Mouse (Mus musculus) liver, embryonic 14.5 days (tissue): ENCODE measurements at regions not wholly inside any gene's neighbourhood (a gene's known extent, or its start where the extent isn't known, plus 50 kb on each side); places are given as distances from the start of the nearest gene placed in this dataset.
A peak's percentile ranks its signal among the peaks of the same experiment; 100 is the strongest.

ENCODE experiments used
- ATAC-seq: fragments of 200-750 bp; cut with Nextera tagmentation; 2 replicates; pipeline ENCODE4 v1.8.0; 2017; ENCODE audit warnings: moderate number of reproducible peaks, mild to moderate bottlenecking, moderate library complexity; ENCODE audit not compliant: insufficient read depth
- DNase-seq, 3 experiments: peaks; one replicate each; pipeline ENCODE4 v3.0.0-alpha.2; 2012 to 2013; ENCODE audit warnings: low read depth in 3 of 3, low spot score in 3 of 3
- H3K27ac ChIP-seq: fragments of 300-500 bp; sonication (generic); 2 replicates; pipeline ENCODE4 v1.5.1; 2014; ENCODE audit warnings: moderate library complexity, mild to moderate bottlenecking, control low read depth, inconsistent platforms
- H3K27me3 ChIP-seq: fragments of 300-500 bp; sonication (generic); 2 replicates; pipeline ENCODE4 v1.6.1; 2014; ENCODE audit warnings: mild to moderate bottlenecking, low read length, moderate library complexity; ENCODE audit not compliant: control insufficient read depth, insufficient read depth
- H3K36me3 ChIP-seq: fragments of 300-500 bp; sonication (generic); replicated peaks from 2 replicates; pipeline ENCODE4 v1.6.1; 2014; ENCODE audit warnings: low read depth; ENCODE audit not compliant: control insufficient read depth, insufficient read depth
- H3K4me1 ChIP-seq, 2 experiments: fragments of 200-500 bp in 1 of 2; fragments of 300-500 bp in 1 of 2; sonication (generic) in 1 of 2; replicated peaks; 2 replicates each; pipeline ENCODE4 v1.6.1; 2012 to 2014; ENCODE audit warnings: antibody characterized with exemption in 1 of 2, inconsistent platforms in 1 of 2, low read length in 1 of 2; ENCODE audit not compliant: control insufficient read depth in 2 of 2, insufficient read depth in 2 of 2
- H3K4me2 ChIP-seq: fragments of 300-500 bp; sonication (generic); 2 replicates; pipeline ENCODE4 v1.6.1; 2014; ENCODE audit warnings: low read depth, mild to moderate bottlenecking, control low read depth, moderate library complexity
- H3K4me3 ChIP-seq, 2 experiments: fragments of 200-500 bp in 1 of 2; fragments of 300-500 bp in 1 of 2; sonication (generic) in 1 of 2; 2 replicates each; pipeline ENCODE4 v1.5.1; 2012 to 2014; ENCODE audit warnings: low read depth in 2 of 2, low read length in 2 of 2, mild to moderate bottlenecking in 2 of 2, control low read depth in 1 of 2, inconsistent platforms in 1 of 2, moderate library complexity in 1 of 2; ENCODE audit not compliant: insufficient read depth in 1 of 2
- H3K9ac ChIP-seq: fragments of 300-500 bp; sonication (generic); replicated peaks from 2 replicates; pipeline ENCODE4 v1.6.1; 2014; ENCODE audit warnings: mild to moderate bottlenecking, control low read depth, moderate library complexity
- H3K9me3 ChIP-seq: fragments of 300-500 bp; sonication (generic); 2 replicates; pipeline ENCODE4 v1.6.1; 2016; ENCODE audit warnings: low read length, mixed read lengths; ENCODE audit not compliant: control insufficient read depth
- CTCF ChIP-seq: IDR thresholded peaks from 2 replicates; pipeline ENCODE4 v1.5.1; 2016; ENCODE audit warnings: antibody characterized with exemption, low read depth, control low read depth
- EP300 ChIP-seq: IDR thresholded peaks from 2 replicates; pipeline ENCODE4 v1.6.1; 2016; ENCODE audit warnings: antibody characterized with exemption, low read depth
- WGBS: fragments of 180-500 bp; shearing (Covaris S2); extraction: QIAGEN DNeasy Blood & Tissue Kit; methylation state at CpG from one replicate; pipeline ENCODE4 v1.1.7; 2014; ENCODE audit not compliant: insufficient replicate concordance; 5-methylcytosine and 5-hydroxymethylcytosine counted together

- DNase-seq = no peak
- ATAC-seq = no peak
- H3K4me3 ChIP-seq = no peak overlapping the region
Measured at GRCm38 (mm10) chr1:77261678-77262077, 253.2 kb downstream of the Epha4 start.

DNA sequence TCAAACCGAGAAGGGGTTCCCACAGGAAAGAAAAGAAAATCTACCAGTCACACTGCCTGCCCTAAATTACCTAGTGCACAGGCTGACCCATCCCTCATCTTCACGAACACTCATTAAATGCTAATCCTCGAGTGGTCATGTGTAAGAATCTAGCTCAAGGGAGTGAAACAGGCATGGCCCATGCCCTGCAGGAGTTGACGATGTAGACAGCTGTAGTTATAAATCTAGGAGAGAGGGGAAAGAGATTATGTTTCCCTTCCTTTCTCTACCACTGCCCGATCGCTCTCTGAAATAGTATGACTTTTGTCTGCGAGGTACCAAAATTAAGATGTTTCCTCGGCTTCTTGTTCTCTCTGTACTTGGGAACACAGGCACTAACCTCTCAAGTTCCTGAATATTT, 249.2 kb downstream of the Epha4 start:
- no peak overlapping the region for H3K4me2 ChIP-seq
- no peaks in the 10 kb centered on the region; a peak in 1 of 4 replicates for H3K4me1 ChIP-seq
- no peaks in the 10 kb centered on the region for H3K27me3 ChIP-seq
- DNase-seq (no peak), ATAC-seq (no peak)
- no peak overlapping the region for H3K4me3 ChIP-seq
- H3K9ac ChIP-seq = no peak overlapping the region
- no peaks in the 10 kb centered on the region for H3K36me3 ChIP-seq
- 70% methylated on average over 8 of the region's 8 CpGs for WGBS
- H3K9me3 ChIP-seq = no peaks in the 10 kb centered on the region
- TF ChIP-seq CTCF (no peak), EP300 (no peak)
- H3K27ac ChIP-seq = no peak overlapping the region

More at GRCm38 (mm10) chr1:77261678-77262077, 253.2 kb downstream of the Epha4 start:
- 68% methylated on average over 4 of the region's 4 CpGs for WGBS
- H3K36me3 ChIP-seq = no peaks in the 10 kb centered on the region
- no peaks in the 10 kb centered on the region for H3K27me3 ChIP-seq
- no peak overlapping the region for H3K27ac ChIP-seq
- no peaks in the 10 kb centered on the region for H3K9me3 ChIP-seq
- no peak overlapping the region for H3K4me2 ChIP-seq
- no peak for TF ChIP-seq CTCF
- TF ChIP-seq EP300 = no peak
- H3K4me1 ChIP-seq = no peaks in the 10 kb centered on the region
- no peak overlapping the region for H3K9ac ChIP-seq

DNA sequence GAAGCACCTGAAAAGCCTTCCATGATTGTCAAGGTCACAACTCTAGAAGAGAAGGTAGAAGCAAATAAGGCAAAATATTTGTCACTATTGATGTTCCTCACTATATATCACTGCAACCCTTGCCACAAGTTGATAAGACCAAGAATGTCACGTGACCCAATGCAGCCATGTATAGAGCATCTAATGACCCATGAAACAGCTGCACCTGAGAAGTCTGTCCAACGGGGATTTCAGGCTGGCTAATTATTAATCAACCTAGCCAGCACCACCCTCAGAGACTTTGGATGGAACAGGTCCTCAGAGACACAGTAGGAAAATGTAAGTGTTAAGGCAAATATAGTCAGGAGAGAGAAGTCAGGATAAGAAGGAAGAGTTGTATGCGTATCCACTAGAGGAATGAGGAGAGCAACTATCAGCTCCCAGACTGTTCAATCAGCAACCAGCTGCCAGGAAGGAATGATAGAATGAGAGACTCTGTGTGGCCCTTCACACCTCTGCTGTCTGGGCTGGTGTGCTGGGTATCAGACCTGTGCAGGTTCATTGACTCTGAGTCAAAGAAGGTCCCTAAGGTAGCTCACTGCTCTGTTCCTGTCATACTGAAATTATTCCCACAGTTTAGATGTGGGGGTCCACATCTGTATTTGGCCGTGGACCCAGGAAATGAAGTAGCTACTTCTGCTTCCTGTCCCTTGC, 247.4 kb downstream of the Epha4 start:
- H3K27me3 ChIP-seq = no peaks in the 10 kb centered on the region; the same call in 1 of the 2 replicates
- 54% methylated on average over 4 of the region's 4 CpGs for WGBS
- no peak overlapping the region for H3K9ac ChIP-seq
- no peaks in the 10 kb centered on the region for H3K9me3 ChIP-seq
- no peaks in the 10 kb centered on the region; a peak in 1 of 4 replicates for H3K4me1 ChIP-seq
- no peak for TF ChIP-seq CTCF
- TF ChIP-seq EP300 = no peak
- H3K4me3 ChIP-seq = no peak overlapping the region
- H3K27ac ChIP-seq = no peak overlapping the region
- DNase-seq (no peak), ATAC-seq (peak; percentile 44)
- H3K4me2 ChIP-seq = no peak overlapping the region
- no peaks in the 10 kb centered on the region for H3K36me3 ChIP-seq

- TF ChIP-seq CTCF (no peak), EP300 (no peak)
- no peaks in the 10 kb centered on the region for H3K36me3 ChIP-seq
- H3K9ac ChIP-seq = no peak overlapping the region
- H3K4me1 ChIP-seq = peaks cover 0 to under 1% of the 10 kb centered on the region in 2 experiments; a peak in 1 of 4 replicates
- H3K9me3 ChIP-seq = no peaks in the 10 kb centered on the region
- WGBS = 71% methylated on average over 9 of the region's 9 CpGs
- ATAC-seq (no peak), DNase-seq (no peak)
- no peak overlapping the region for H3K4me3 ChIP-seq
- no peak overlapping the region for H3K4me2 ChIP-seq
- H3K27me3 ChIP-seq = no peaks in the 10 kb centered on the region; the same call in 1 of the 2 replicates
- no peak overlapping the region for H3K27ac ChIP-seq
Measured at GRCm38 (mm10) chr1:77275297-77275696, 239.6 kb downstream of the Epha4 start.

DNA sequence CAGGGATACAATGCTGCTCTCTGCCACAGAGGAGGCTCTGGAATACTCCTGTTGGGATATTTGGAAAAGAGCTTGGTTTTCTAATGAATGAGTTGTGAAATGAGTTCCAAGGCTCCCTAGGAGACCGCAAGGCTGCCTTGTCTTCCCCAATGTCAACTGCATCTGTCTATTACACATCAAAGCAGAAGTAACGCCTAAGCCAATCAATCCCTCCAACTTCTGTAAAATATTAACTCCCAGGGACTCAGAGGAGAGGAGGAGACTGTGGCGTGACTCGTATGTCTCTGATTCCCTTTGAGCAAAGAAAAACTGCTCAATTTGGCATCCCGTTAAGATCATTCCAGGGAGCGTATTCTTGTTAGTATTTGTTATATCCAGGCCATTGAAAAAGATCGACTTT, 235.3 kb downstream of the Epha4 start:
- DNase-seq = no peak
- H3K9me3 ChIP-seq = no peaks in the 10 kb centered on the region
- ATAC-seq = no peak
- H3K4me2 ChIP-seq = no peak overlapping the region
- WGBS = 64% methylated on average over 7 of the region's 7 CpGs
- H3K4me1 ChIP-seq = peaks cover 28% of the 10 kb centered on the region in 2 experiments
- no peak overlapping the region; the same call in 1 of the 2 replicates for H3K27ac ChIP-seq
- no peak for TF ChIP-seq CTCF
- H3K27me3 ChIP-seq = no peaks in the 10 kb centered on the region
- no peak overlapping the region; the same call in 1 of the 2 replicates for H3K9ac ChIP-seq
- H3K4me3 ChIP-seq = no peak overlapping the region
- no peaks in the 10 kb centered on the region for H3K36me3 ChIP-seq
